Mouse (Mus musculus) c-Kit-positive CD71-positive TER-119-positive erythroid progenitor cells, embryonic 14.5 days (primary cell): ENCODE measurements around the gene Olfr1279.
"Not testable (repeated sequence)": the region's sequence is repeated elsewhere in the genome, so short reads cannot be mapped to it uniquely, and the experiment has no call there.

ENCODE experiments used
- DNase-seq: peaks from one replicate; pipeline ENCODE4 v3.0.0-alpha.2; 2013; ENCODE audit warnings: low spot score

Olfr1279 gene

DNA sequence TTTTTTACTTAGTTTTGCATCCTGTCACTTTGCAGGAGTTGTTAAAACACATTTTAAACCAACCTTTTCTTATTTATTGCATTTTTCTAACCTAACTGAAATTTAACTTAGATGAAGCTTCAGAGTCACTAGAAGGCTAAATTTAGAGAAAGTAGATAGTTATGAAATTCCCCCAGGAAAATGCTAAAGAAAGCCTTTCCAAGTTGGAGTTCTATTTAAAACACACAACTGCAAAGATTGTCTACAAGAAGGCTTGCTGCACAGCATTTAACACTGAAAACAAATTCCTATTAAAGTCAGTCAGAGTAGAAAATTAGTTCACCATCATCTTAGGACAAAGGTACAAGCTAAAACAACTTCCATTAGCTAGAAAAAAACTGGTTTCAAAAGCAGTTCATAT, at the start of gene Olfr1279:
Gene Olfr1279, plus strand, starts transcription at position 262 of the 400 bp plus-strand sequence.
- no peak for DNase-seq

DNA sequence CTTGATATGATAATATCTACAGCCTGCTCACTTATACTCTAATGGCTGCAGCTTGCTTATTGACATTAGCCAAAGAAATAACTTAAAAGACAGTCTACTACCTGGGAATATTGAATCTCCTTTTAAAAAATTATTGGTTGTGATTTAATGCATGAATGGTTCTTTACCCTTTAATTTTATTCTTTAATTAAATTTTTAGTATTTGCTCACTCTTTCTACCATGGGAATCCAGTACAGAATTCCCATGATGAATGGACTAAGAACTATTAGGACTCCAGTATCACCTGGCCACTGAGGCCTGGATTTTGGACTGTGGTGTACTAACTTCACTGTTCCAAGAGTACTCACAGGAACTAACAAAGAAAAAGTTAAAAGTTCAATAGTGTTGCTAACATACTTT, 46.2 kb upstream of the Olfr1279 start, which contains the start of gene Olfr1276:
Gene Olfr1276, plus strand, starts transcription at position 301 of the 400 bp plus-strand sequence.
- DNase-seq, result no peak

GRCm38 (mm10) chr2:111274006-111274405, 26.4 kb upstream of the Olfr1279 start, which contains the start of gene Olfr1277:
Gene Olfr1277 (minus strand): TSS chr2:111274106.
- no peak for DNase-seq

- DNase-seq, result no peak
Observed at GRCm38 (mm10) chr2:111289836-111290235, 10.6 kb upstream of the Olfr1279 start, which contains the start of gene Olfr1278. Gene Olfr1278 (plus strand): TSS chr2:111290136.

DNA sequence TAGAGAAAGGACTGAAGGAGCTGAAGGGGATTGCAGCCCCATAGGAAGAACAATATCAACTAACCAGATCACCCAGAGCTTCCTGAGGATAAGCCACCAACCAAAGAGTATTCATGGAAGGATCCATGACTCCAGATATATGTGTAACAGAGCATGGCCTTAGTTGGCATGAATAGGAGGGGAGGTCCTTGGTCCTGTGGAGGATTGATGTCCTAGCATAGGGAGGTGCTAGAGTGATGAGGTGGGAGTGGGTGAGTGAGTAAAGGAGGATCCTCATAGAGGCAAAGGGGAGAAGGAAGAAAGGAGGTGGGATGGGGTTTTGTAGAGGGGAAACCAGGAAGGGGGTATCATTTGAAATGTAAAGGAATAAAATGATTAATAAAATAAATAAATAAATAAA, 1.9 kb upstream of the Olfr1279 start:
- no peak for DNase-seq

GRCm38 (mm10) chr2:111313717-111314116, 13.3 kb downstream of the Olfr1279 start, which contains the start of gene Olfr1280:
Gene Olfr1280 (plus strand): TSS chr2:111314017.
- DNase-seq, result no peak

DNA sequence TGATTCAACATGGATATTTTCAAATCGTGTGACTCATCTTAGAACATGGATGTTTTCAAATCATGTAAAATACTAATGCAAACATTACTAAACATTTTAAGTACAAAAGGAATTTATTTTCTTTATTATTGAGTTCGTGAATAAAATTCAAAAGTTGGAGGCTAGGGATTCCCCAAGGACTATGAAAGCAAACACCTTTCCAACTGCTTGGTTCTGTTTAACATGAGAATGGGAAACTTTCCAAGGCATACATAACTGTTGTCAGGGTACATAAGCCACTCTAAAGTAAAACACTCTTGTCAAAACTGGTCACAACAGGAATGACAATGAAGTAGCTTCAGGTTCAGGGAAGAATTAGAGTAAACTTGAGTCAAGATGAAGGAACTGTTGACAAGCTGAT, 25.8 kb downstream of the Olfr1279 start, which contains the start of gene Olfr1281:
Gene Olfr1281, plus strand, starts transcription at position 301 of the 400 bp plus-strand sequence.
- DNase-seq, result no peak

DNA sequence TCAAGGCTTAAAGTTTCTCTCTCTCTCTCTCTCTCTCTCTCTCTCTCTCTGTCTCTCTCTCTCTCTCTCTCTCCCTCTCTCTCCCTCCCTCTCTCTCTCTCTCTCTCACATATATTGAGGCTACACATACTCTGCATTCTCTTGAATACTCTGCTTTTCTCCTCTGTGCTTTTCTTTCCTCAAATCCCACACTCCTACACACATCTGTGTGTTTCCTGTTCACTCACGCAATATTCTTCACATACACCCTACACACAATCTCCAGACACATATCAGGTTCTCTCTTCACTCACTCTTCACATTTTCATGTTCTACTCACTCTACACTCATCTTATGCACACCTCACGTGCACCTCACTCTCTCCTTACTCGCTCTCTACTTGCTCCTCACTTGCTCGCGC, 33.3 kb downstream of the Olfr1279 start:
- not testable (repeated sequence) for DNase-seq

DNA sequence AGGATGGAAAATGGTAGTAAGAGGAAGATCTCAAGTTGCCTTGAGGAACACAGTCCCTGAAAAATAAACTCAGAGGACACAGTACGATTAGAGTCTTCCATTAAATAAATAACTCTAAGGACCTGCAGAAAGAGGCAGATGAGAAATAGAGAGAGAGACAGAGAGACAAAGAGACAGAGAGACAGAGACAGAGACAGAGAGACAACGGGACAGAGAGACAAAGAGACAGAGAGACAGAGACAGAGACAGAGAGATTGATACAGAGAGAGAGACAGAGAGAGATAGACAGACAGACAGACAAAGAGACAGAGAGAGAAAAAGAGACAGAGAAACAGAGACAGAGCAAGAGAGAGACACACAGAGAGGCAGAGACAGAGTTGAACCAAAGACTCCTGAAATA, 35.5 kb downstream of the Olfr1279 start, which contains the start of gene Olfr1282:
Gene Olfr1282, minus strand, starts transcription at position 101 of the 400 bp plus-strand sequence.
- DNase-seq, result no peak
